Mouse (Mus musculus) megakaryocyte, embryonic 14.5 days (primary cell): ENCODE results near the gene Cd63.

ENCODE experiments used
- FLI1 ChIP-seq: IDR thresholded peaks from 2 replicates; pipeline ENCODE4 v1.6.1; 2012; ENCODE audit warnings: low read length, inconsistent platforms, mixed read lengths
- GATA1 ChIP-seq: IDR thresholded peaks from 3 replicates; pipeline ENCODE4 v1.6.1; 2012; ENCODE audit warnings: mixed read lengths, low read length, inconsistent platforms, borderline replicate concordance

- TF ChIP-seq GATA1 (no peak), FLI1 (no peak)
Observed at GRCm38 (mm10) chr10:128870341-128870740, 30.4 kb upstream of the Cd63 start.
